Mouse (Mus musculus) liver, embryonic 12.5 days (tissue): ENCODE measurements around the gene Top2a. TPM values are rescaled to one million over a fixed set of nuclear protein-coding genes. Genes with fewer than 3 reads are reported as not detected.
"Not testable (repeated sequence)": the region's sequence is repeated elsewhere in the genome, so short reads cannot be mapped to it uniquely, and the experiment has no call there.

Experiments used
- ATAC-seq: fragments of 200-750 bp; cut with Nextera tagmentation; 2 replicates; pipeline ENCODE4 v1.8.0; 2017; ENCODE audit warnings: moderate number of reproducible peaks, mild to moderate bottlenecking, moderate library complexity
- H3K27ac ChIP-seq: fragments of 300-500 bp; sonication (generic); 2 replicates; pipeline ENCODE4 v1.5.1; 2016; ENCODE audit warnings: mild to moderate bottlenecking
- H3K27me3 ChIP-seq: fragments of 300-500 bp; sonication (generic); replicated peaks from 2 replicates; pipeline ENCODE4 v1.6.1; 2016; ENCODE audit warnings: mild to moderate bottlenecking, moderate library complexity
- H3K36me3 ChIP-seq: fragments of 300-500 bp; sonication (generic); 2 replicates; pipeline ENCODE4 v1.6.1; 2016; ENCODE audit warnings: mild to moderate bottlenecking, moderate library complexity
- H3K4me1 ChIP-seq: fragments of 300-500 bp; sonication (generic); 2 replicates; pipeline ENCODE4 v1.6.1; 2016
- H3K4me2 ChIP-seq: fragments of 300-500 bp; sonication (generic); 2 replicates; pipeline ENCODE4 v1.6.1; 2016; ENCODE audit warnings: mild to moderate bottlenecking, moderate library complexity
- H3K4me3 ChIP-seq: fragments of 300-500 bp; sonication (generic); 2 replicates; pipeline ENCODE4 v1.5.1; 2016; ENCODE audit warnings: mild to moderate bottlenecking, moderate library complexity
- H3K9ac ChIP-seq: fragments of 300-500 bp; sonication (generic); 2 replicates; pipeline ENCODE4 v1.6.1; 2016; ENCODE audit warnings: mild to moderate bottlenecking, moderate library complexity
- H3K9me3 ChIP-seq: fragments of 300-500 bp; sonication (generic); replicated peaks from 2 replicates; pipeline ENCODE4 v1.6.1; 2016; ENCODE audit warnings: mild to moderate bottlenecking, moderate library complexity
- WGBS: fragments of 180-500 bp; shearing (Covaris S2); methylation state at CpG from one replicate; pipeline ENCODE4 v1.1.7; 2016; ENCODE audit not compliant: insufficient replicate concordance; 5-methylcytosine and 5-hydroxymethylcytosine counted together
- polyA plus RNA-seq: library from polyadenylated mRNA; unstranded; fragments of >200 nt; fragmentation: Nextera tagmentation; extraction: Ambion mirVana; gene quantifications from 2 replicates; pipeline ENCODE4 v1.2.1, GENCODE M21; 2016

Gene Top2a
- polyA plus RNA-seq, 1 experiment from 2014 or later: 249 TPM

- no peak for ATAC-seq
- H3K4me3 ChIP-seq: no peak overlapping the region
- H3K27ac ChIP-seq: no peak overlapping the region
- H3K9me3 ChIP-seq: no peaks in the 10 kb centered on the region
- 93% methylated on average over 9 of the region's 9 CpGs for WGBS
- H3K27me3 ChIP-seq: no peaks in the 10 kb centered on the region
- no peaks in the 10 kb centered on the region for H3K4me1 ChIP-seq
- H3K9ac ChIP-seq: no peak overlapping the region
- no peak overlapping the region for H3K4me2 ChIP-seq
- peaks cover 100% of the 10 kb centered on the region for H3K36me3 ChIP-seq
Observed at GRCm38 (mm10) chr11:99006788-99007187, 17.2 kb downstream of the Top2a start.

- Histone ChIP-seq H3K9ac (no peak overlapping the region), H3K4me2 (no peak overlapping the region), H3K27me3 (no peaks in the 10 kb centered on the region), H3K4me1 (no peaks in the 10 kb centered on the region), H3K9me3 (no peaks in the 10 kb centered on the region), H3K4me3 (no peak overlapping the region), H3K36me3 (peaks cover 100% of the 10 kb centered on the region), H3K27ac (no peak overlapping the region)
- no peak for ATAC-seq
- 94% methylated on average over 11 of the region's 11 CpGs for WGBS
Observed at GRCm38 (mm10) chr11:98999243-98999642, 24.7 kb downstream of the Top2a start.

- no peak overlapping the region for H3K4me2 ChIP-seq
- ATAC-seq: no peak
- no peaks in the 10 kb centered on the region for H3K27me3 ChIP-seq
- H3K9ac ChIP-seq: no peak overlapping the region
- H3K4me1 ChIP-seq: no peaks in the 10 kb centered on the region
- peaks cover 100% of the 10 kb centered on the region for H3K36me3 ChIP-seq
- no peak overlapping the region for H3K4me3 ChIP-seq
- H3K9me3 ChIP-seq: no peaks in the 10 kb centered on the region
- no peak overlapping the region for H3K27ac ChIP-seq
Observed at GRCm38 (mm10) chr11:98998776-98999175, 25.2 kb downstream of the Top2a start.

DNA sequence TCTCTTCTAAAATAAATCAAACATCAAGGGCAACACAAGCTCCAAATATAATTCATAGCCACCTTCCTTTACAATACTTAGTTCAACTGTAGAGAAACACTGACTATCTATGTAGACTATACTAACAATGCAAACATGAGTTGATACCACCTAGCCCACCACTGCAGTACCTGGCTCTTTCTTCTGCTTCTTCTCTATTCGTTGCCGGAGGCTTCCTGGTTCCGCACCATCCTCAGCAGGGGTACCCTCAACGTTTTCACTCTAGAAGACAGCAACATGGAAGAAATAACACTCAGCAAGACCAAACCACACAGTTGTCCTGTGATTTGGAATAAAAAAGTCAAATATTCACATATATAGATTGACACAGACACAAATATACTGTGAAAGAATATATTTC lies 26.3 kb downstream of the Top2a start:
- H3K27ac ChIP-seq: no peak overlapping the region
- H3K4me3 ChIP-seq: no peak overlapping the region
- no peaks in the 10 kb centered on the region for H3K27me3 ChIP-seq
- no peak overlapping the region for H3K4me2 ChIP-seq
- H3K9me3 ChIP-seq: no peaks in the 10 kb centered on the region
- 88% methylated on average over 4 of the region's 4 CpGs for WGBS
- no peak overlapping the region for H3K9ac ChIP-seq
- H3K4me1 ChIP-seq: no peaks in the 10 kb centered on the region
- peaks cover 100% of the 10 kb centered on the region for H3K36me3 ChIP-seq
- ATAC-seq: no peak

- Histone ChIP-seq H3K27me3 (no peaks in the 10 kb centered on the region), H3K9me3 (no peaks in the 10 kb centered on the region), H3K4me3 (no peak overlapping the region), H3K4me2 (no peak overlapping the region), H3K36me3 (peaks cover 100% of the 10 kb centered on the region), H3K9ac (no peak overlapping the region), H3K27ac (no peak overlapping the region), H3K4me1 (no peaks in the 10 kb centered on the region)
- WGBS: 93% methylated on average over 7 of the region's 7 CpGs
- no peak for ATAC-seq
Observed at GRCm38 (mm10) chr11:98995987-98996386, 28.0 kb downstream of the Top2a start.

DNA sequence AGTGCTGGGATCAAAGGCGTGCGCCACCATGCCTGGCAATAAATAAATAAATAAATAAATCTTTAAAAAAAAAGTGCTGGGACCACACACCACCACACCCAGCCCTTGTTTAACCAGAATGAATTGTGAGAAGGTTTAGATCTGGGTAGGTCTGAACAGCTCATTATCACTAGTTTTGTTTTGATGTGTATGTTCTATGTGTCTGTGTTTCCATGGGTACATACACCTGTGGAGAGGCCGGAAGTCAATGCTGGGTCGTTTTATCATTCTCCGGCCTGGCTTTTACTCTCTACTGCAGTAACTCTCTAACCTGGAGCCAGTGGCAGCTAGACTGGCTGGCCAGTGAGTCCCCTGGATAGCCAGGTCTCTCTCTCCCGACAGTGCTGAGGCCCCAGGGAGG lies 33.1 kb downstream of the Top2a start:
- no peaks in the 10 kb centered on the region for H3K27me3 ChIP-seq
- peaks cover 81% of the 10 kb centered on the region for H3K36me3 ChIP-seq
- H3K9ac ChIP-seq: no peak overlapping the region
- ATAC-seq: no peak
- H3K4me2 ChIP-seq: no peak overlapping the region
- WGBS: 82% methylated on average over 6 of the region's 6 CpGs
- H3K4me1 ChIP-seq: no peaks in the 10 kb centered on the region
- H3K4me3 ChIP-seq: no peak overlapping the region
- H3K9me3 ChIP-seq: no peaks in the 10 kb centered on the region
- no peak overlapping the region for H3K27ac ChIP-seq

DNA sequence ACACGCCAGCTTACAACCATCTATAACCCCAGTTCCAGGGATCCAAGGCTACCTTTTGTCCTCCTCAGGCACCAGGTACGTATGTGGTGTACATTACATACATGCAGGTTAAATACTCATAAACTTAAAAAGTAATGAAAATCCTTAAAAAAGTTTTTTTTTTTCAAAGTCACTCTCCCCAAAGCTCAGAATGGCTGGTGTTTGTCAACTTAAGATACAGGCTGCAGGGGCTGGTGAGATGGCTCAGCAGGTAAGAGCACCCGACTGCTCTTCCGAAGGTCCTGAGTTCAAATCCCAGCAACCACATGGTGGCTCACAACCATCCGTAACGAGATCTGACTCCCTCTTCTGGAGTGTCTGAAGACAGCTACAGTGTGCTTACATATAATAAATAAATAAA lies 35.7 kb downstream of the Top2a start:
- H3K27me3 ChIP-seq: peaks cover 24% of the 10 kb centered on the region
- H3K9ac ChIP-seq, H3K27ac ChIP-seq, H3K4me2 ChIP-seq, ATAC-seq, H3K4me1 ChIP-seq, H3K9me3 ChIP-seq, H3K4me3 ChIP-seq: not testable (repeated sequence)
- WGBS: 89% methylated on average over 6 of the region's 6 CpGs
- peaks cover 55% of the 10 kb centered on the region for H3K36me3 ChIP-seq

DNA sequence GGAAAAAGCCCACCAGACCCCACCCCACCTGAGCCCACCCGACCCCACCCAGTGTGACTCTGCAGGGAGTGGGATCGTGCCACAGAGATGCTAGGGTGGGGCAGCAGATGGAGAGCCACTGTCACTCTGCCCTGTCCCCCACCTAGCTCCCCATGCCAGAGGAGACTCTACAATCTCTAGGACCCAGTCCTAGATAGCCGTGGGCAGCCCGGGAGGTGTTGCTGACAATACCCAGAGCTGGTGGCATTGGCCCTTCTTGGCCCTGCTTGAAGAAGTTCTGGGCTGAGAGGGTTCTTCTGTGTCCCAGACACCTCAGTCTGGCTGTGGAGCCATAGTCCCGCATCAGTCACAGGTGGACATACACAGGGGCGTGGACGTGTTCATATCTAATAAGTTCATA lies 38.4 kb downstream of the Top2a start:
- no peak overlapping the region for H3K4me2 ChIP-seq
- no peaks in the 10 kb centered on the region for H3K9me3 ChIP-seq
- H3K36me3 ChIP-seq: peaks cover 28% of the 10 kb centered on the region
- H3K27me3 ChIP-seq: peaks cover 51% of the 10 kb centered on the region
- no peak overlapping the region for H3K27ac ChIP-seq
- ATAC-seq: no peak
- H3K4me3 ChIP-seq: no peak overlapping the region
- peaks cover 13% of the 10 kb centered on the region for H3K4me1 ChIP-seq
- WGBS: 76% methylated on average over 7 of the region's 7 CpGs
- no peak overlapping the region for H3K9ac ChIP-seq

GRCm38 (mm10) chr11:98983551-98983950 lies 40.4 kb downstream of the Top2a start:
- peaks cover 9% of the 10 kb centered on the region for H3K36me3 ChIP-seq
- no peak overlapping the region for H3K4me3 ChIP-seq
- H3K27me3 ChIP-seq: peaks cover 70% of the 10 kb centered on the region
- H3K27ac ChIP-seq: no peak overlapping the region
- peaks cover 13% of the 10 kb centered on the region for H3K4me1 ChIP-seq
- H3K4me2 ChIP-seq: no peak overlapping the region
- 49% methylated on average over 8 of the region's 8 CpGs for WGBS
- no peaks in the 10 kb centered on the region for H3K9me3 ChIP-seq
- no peak for ATAC-seq
- no peak overlapping the region for H3K9ac ChIP-seq

DNA sequence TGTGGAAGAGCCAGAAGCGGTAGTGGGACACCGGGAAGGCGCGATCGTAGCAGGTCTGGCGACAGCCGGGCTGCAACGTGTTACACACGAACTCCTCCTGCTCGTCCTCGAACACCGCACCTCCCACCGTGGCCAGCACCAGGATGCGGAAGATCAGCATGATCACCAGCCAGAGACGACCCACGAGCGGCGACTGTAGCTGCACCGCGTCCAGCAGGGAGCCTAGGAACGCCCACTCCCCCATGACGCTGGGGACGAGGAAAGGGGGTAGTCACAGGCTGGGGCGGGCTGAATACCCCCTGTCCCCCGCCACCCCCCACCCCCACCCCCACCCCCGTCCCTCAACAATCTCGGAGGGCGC lies 41.2 kb downstream of the Top2a start, which contains the start of gene Gjd3:
TSS of gene Gjd3 (minus strand) at position 244 of the 361 bp plus-strand sequence.
- peak within 1 kb of the TSS; percentile 52 for H3K4me3 ChIP-seq
- no peaks in the 10 kb centered on the region for H3K9me3 ChIP-seq
- peak within 1 kb of the TSS; percentile 76 for H3K4me2 ChIP-seq
- 2% methylated on average over 28 of the region's 28 CpGs for WGBS
- H3K36me3 ChIP-seq: peaks cover 2% of the 10 kb centered on the region
- 0 out of 2 replicates have a peak within 1 kb of the TSS, but pooled peaks have one; percentile 27 for H3K9ac ChIP-seq
- peaks cover 73% of the 10 kb centered on the region for H3K27me3 ChIP-seq
- no peak for ATAC-seq
- no peak within 1 kb of the TSS for H3K27ac ChIP-seq
- peaks cover 16% of the 10 kb centered on the region for H3K4me1 ChIP-seq

DNA sequence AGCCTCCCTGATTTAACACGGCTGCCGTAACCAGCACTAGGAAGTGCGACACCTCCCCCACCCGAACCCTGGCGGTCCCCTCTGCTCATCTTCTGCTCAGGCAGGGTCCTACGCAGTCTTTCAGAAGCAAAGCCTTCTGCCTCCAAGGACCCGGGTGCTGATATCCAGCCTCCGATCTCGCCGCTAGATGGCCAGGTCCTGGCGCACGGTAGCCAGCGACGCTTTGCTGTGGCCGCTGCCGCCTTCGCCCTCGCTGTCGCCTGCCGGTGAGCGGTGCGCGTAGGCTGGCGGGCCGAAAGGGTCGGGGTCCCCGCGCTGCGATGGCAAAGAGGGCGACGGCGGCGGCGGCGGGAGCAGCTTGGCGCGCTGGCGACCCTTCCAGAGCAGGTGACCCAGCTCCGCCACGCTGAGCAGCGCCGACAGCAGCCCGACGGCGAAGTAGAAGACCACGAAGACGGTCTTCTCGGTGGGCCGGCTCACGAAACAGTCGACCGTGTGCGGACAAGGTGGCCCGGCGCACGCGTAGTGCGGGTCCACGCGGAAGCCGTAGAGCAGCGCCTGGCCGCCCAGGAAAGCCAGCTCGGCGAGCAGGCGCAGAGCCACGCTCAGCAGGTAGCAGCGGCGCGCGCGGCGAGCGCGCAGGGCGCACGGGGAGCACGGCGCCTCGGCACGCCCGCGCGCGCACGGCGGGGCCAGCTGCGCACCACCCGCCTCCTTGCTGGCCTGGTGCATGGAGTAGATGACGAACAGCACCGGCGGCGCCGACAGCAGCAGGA lies 41.8 kb downstream of the Top2a start:
- peak overlapping the region; percentile 52 for H3K4me3 ChIP-seq
- H3K4me1 ChIP-seq: peaks cover 21% of the 10 kb centered on the region
- H3K9me3 ChIP-seq: no peaks in the 10 kb centered on the region
- H3K27me3 ChIP-seq: peaks cover 73% of the 10 kb centered on the region
- 0 out of 2 replicates have a peak overlapping the region, but pooled peaks have one; percentile 27 for H3K9ac ChIP-seq
- no peak for ATAC-seq
- H3K27ac ChIP-seq: no peak overlapping the region
- no peaks in the 10 kb centered on the region for H3K36me3 ChIP-seq
- H3K4me2 ChIP-seq: peak overlapping the region; percentile 76
- 1% methylated on average over 94 of the region's 94 CpGs for WGBS

- Histone ChIP-seq H3K9ac (no peak overlapping the region), H3K4me3 (peak overlapping the region; percentile 52)
Observed at GRCm38 (mm10) chr11:98981289-98981996, 42.5 kb downstream of the Top2a start.

More at GRCm38 (mm10) chr11:98981289-98981996, 42.5 kb downstream of the Top2a start:
- H3K4me2 ChIP-seq: peak overlapping the region; percentile 76
- no peaks in the 10 kb centered on the region for H3K36me3 ChIP-seq
- H3K4me1 ChIP-seq: peaks cover 21% of the 10 kb centered on the region
- WGBS: 33% methylated on average over 20 of the region's 20 CpGs
- ATAC-seq: no peak
- no peak overlapping the region for H3K27ac ChIP-seq
- peaks cover 76% of the 10 kb centered on the region for H3K27me3 ChIP-seq
- no peaks in the 10 kb centered on the region for H3K9me3 ChIP-seq
